Mouse (Mus musculus) intestine, embryonic 14.5 days (tissue): Measurements from ENCODE around the gene Dtl. TPM values are rescaled to one million over a fixed set of nuclear protein-coding genes. Genes with fewer than 3 reads are reported as not detected.

ENCODE experiments used
- ATAC-seq: fragments of 200-750 bp; cut with Nextera tagmentation; replicated peaks from 2 replicates; pipeline ENCODE4 v1.8.0; 2017; ENCODE audit warnings: low read depth, moderate number of reproducible peaks, moderate TSS enrichment, moderate library complexity; ENCODE audit not compliant: low FRiP score, low TSS enrichment
- DNase-seq: peaks from one replicate; pipeline ENCODE4 v3.0.0-alpha.2; 2018; ENCODE audit warnings: low spot score
- H3K27ac ChIP-seq: fragments of 300-500 bp; sonication (generic); 2 replicates; pipeline ENCODE4 v1.5.1; 2014; ENCODE audit warnings: low read depth, mild to moderate bottlenecking, control low read depth
- H3K27me3 ChIP-seq: fragments of 300-500 bp; sonication (generic); replicated peaks from 2 replicates; pipeline ENCODE4 v1.6.1; 2014; ENCODE audit warnings: low read length, control low read depth; ENCODE audit not compliant: control insufficient read depth, insufficient read depth
- H3K36me3 ChIP-seq: fragments of 300-500 bp; sonication (generic); 2 replicates; pipeline ENCODE4 v1.6.1; 2014; ENCODE audit warnings: low read length, control low read depth; ENCODE audit not compliant: control insufficient read depth, insufficient read depth
- H3K4me1 ChIP-seq: fragments of 300-500 bp; sonication (generic); replicated peaks from 2 replicates; pipeline ENCODE4 v1.6.1; 2014; ENCODE audit warnings: low read length, control low read depth, mixed read lengths; ENCODE audit not compliant: control insufficient read depth, insufficient read depth
- H3K4me2 ChIP-seq: fragments of 300-500 bp; sonication (generic); 2 replicates; pipeline ENCODE4 v1.6.1; 2014; ENCODE audit warnings: low read length
- H3K4me3 ChIP-seq: fragments of 300-500 bp; sonication (generic); 2 replicates; pipeline ENCODE4 v1.5.1; 2014; ENCODE audit warnings: low read depth, low read length, control low read depth, mixed read lengths
- H3K9ac ChIP-seq: fragments of 300-500 bp; sonication (generic); 2 replicates; pipeline ENCODE4 v1.6.1; 2014; ENCODE audit warnings: mild to moderate bottlenecking, low read length
- H3K9me3 ChIP-seq: fragments of 300-500 bp; sonication (generic); 2 replicates; pipeline ENCODE4 v1.6.1; 2016; ENCODE audit warnings: low read length, control low read depth; ENCODE audit not compliant: control insufficient read depth
- WGBS: fragments of 180-500 bp; shearing (Covaris S2); extraction: QIAGEN DNeasy Blood & Tissue Kit; methylation state at CpG from one replicate; pipeline ENCODE4 v1.1.7; 2014; 5-methylcytosine and 5-hydroxymethylcytosine counted together
- polyA plus RNA-seq: library from polyadenylated mRNA; unstranded; fragments of >200 nt; fragmentation: Nextera tagmentation; extraction: Ambion mirVana; gene quantifications from 2 replicates; pipeline ENCODE4 v1.2.1, GENCODE M21; 2014

The Dtl gene
- polyA plus RNA-seq, 1 experiment from 2014 or later: 53.0 TPM

DNA sequence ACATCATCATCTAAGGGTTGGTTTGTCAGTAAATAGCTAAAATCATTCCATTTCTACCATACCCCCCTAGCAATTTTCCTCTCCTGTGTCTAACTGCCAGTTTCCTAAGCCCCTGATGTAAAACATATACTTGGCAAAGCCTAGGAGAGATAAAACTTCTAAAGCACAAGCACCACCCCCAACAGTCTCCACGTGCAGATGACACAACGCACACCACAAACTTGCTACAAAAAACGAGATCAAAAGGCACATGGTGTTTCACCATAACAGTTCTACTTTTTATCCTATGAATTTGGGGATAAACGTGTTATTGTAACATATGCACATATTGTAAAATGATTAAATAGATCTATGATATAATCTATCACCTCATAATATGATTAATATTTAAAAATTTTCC, 33.7 kb downstream of the Dtl start:
- Histone ChIP-seq H3K9me3 (no peaks in the 10 kb centered on the region), H3K4me3 (no peak overlapping the region), H3K4me1 (no peaks in the 10 kb centered on the region), H3K27me3 (no peaks in the 10 kb centered on the region), H3K9ac (no peak overlapping the region), H3K4me2 (no peak overlapping the region), H3K36me3 (peaks cover 88% of the 10 kb centered on the region), H3K27ac (no peak overlapping the region)
- DNase-seq: no peak
- no peak for ATAC-seq
- WGBS: 73% methylated on average over 4 of the region's 4 CpGs

DNA sequence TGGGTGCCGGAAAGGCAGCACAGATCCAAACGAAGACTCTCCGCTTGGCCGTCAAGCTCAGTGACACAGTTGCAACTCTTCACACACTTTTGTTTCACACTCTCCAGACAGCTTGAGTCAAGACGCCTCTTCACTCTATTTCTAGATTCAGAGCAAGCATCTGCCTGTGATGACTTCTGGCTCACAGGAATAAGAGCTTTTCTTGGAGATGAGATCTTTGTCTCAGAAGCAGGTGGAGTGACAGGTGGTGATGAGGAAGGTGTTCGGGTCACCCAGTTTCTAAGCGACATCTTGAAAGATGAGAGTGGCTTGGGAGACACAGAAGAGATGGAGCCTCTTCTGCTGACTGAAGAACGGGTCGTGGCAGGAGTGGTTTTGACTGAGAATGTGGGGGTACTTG, 34.3 kb downstream of the Dtl start:
- Histone ChIP-seq H3K4me2 (no peak overlapping the region), H3K36me3 (peaks cover 88% of the 10 kb centered on the region), H3K4me3 (no peak overlapping the region), H3K9me3 (no peaks in the 10 kb centered on the region), H3K27me3 (no peaks in the 10 kb centered on the region), H3K27ac (no peak overlapping the region), H3K9ac (no peak overlapping the region), H3K4me1 (no peaks in the 10 kb centered on the region)
- no peak for ATAC-seq
- DNase-seq: no peak
- 86% methylated on average over 9 of the region's 9 CpGs for WGBS

DNA sequence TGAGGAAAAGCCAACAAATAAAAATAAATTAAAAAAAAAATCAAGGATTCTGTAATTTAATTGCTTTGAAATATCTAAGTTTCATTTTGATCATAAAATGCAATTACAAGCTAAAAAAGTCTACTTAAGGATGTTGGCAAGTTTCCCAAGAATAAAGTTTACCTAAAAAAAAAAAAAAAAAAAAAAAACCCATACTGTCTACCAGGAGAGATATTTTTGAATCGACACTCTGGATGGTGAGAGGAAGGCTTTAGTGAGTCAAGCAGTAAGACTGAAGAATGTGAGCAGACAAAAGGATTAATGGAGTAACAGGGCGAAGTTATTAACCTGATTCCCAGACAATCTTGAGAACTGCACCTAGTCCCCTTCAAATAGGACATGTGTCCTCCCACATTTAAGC, 35.0 kb downstream of the Dtl start:
- WGBS: 67% methylated on average over 2 of the region's 2 CpGs
- no peaks in the 10 kb centered on the region for H3K9me3 ChIP-seq
- H3K36me3 ChIP-seq: peaks cover 85% of the 10 kb centered on the region
- H3K4me2 ChIP-seq: no peak overlapping the region
- no peak overlapping the region for H3K4me3 ChIP-seq
- ATAC-seq (no peak), DNase-seq (no peak)
- no peak overlapping the region for H3K27ac ChIP-seq
- no peak overlapping the region for H3K9ac ChIP-seq
- H3K4me1 ChIP-seq: no peaks in the 10 kb centered on the region
- H3K27me3 ChIP-seq: no peaks in the 10 kb centered on the region

DNA sequence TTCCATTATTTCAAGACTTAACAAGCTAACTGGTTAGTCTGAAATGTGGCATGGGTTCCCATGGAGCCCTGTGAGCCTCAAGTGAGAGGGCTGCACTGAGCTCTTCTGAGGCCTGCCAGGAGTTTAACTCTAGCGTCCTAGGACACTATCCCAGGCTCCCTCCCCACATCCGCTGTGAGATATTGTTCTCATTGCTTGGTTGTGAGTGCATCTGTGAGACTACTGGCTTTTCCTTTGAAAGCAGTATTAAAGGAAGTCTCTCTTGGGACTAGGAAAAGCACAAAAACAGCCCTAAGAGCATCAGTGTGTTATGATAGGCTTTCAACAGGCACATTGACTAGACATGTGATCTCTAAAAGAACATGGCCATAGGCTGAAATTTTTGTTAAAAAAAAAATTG, 40.4 kb downstream of the Dtl start:
- Histone ChIP-seq H3K4me3 (no peak overlapping the region), H3K9me3 (no peaks in the 10 kb centered on the region), H3K27me3 (no peaks in the 10 kb centered on the region), H3K4me1 (no peaks in the 10 kb centered on the region), H3K4me2 (no peak overlapping the region), H3K9ac (no peak overlapping the region), H3K27ac (no peak overlapping the region), H3K36me3 (peaks cover 48% of the 10 kb centered on the region)
- DNase-seq (peak; percentile 31), ATAC-seq (no peak)
- WGBS: 67% methylated on average over 2 of the region's 2 CpGs

DNA sequence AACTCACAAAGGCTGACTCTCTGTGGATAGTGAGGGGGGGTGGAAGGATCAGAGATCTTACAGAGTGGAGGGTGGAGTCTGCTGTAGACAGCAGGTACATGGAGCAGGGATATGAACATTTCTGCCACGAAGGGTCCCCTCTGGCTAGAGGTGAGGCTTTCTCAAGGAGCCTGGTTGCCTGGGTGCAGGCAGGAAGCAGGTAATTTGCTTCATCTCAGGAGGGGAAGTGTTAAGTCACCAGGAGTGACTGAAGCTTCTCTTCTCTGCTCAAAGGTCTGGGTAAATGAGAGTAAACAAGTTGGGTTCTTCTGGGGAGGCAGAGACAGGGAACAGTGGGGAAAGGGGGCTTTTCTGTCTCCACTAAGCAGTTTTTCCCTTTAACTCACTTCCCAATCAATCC, 44.3 kb downstream of the Dtl start:
- Histone ChIP-seq H3K27me3 (no peaks in the 10 kb centered on the region), H3K9me3 (no peaks in the 10 kb centered on the region), H3K4me1 (no peaks in the 10 kb centered on the region; the same call in 1 of the 2 replicates), H3K4me3 (no peak overlapping the region), H3K27ac (no peak overlapping the region), H3K9ac (no peak overlapping the region), H3K36me3 (peaks cover 12% of the 10 kb centered on the region; the same call in 1 of the 2 replicates), H3K4me2 (no peak overlapping the region)
- DNase-seq: no peak
- 67% methylated on average over 1 of the region's 1 CpGs for WGBS
- no peak for ATAC-seq

DNA sequence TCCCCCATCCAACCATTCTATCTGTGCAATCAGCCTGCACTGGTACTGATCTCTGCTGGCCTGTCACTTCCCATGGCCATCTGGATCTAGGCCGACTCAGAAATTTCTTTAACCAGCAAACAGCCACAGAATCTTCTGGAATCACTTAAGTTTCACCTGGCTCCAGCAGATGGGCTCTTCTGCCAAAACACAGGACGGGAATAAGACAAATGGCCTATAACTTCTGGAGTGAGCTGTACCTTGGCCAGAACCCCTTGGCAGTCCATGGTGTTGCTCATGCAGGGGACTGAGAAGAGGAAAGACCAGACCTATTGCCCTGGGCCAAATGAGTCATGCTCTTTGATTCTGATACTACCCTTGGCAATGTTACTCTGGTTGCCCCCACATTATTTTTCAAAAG, 45.9 kb downstream of the Dtl start:
- Histone ChIP-seq H3K27me3 (no peaks in the 10 kb centered on the region), H3K4me2 (no peak overlapping the region), H3K4me1 (no peaks in the 10 kb centered on the region; the same call in 1 of the 2 replicates), H3K27ac (no peak overlapping the region), H3K9ac (no peak overlapping the region), H3K4me3 (no peak overlapping the region), H3K36me3 (0 out of 2 replicates have a peak, but pooled peaks cover 4% of the 10 kb centered on the region), H3K9me3 (no peaks in the 10 kb centered on the region)
- 78% methylated on average over 2 of the region's 2 CpGs for WGBS
- ATAC-seq: no peak
- no peak for DNase-seq

DNA sequence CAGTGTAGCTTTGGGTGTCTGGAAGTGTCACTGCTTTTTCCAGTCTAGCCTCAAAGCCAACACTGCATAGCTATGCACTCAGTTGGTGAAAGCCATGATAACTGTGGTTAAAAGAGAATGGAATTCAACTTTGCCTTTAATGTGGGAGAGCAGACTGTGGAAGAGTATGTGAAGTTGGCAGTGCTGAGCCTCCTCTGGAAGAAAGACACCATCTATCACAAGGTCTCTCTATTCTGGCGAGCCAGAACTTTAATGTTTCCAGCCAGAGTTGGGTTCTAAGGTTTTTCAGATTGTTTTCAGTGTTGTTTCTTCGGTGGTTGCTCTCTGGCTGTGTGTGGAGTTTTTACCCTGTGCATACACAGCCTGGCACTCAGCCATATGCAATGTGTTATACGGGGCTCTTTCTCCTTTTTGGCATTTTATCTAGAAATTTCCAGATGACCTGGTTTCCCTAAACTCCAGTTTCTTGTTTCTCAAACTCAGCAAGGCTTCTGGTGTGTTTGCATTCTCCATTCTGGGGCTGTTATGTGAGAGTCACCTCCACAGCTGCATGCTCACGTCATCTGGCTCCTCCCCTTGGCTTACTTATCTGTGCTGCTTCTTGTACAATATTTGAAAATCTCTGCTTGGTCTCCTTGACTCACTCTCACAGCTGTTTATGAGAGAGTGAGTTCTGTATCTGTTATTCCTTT, 47.3 kb downstream of the Dtl start:
- no peaks in the 10 kb centered on the region; the same call in 1 of the 2 replicates for H3K4me1 ChIP-seq
- 51% methylated on average over 4 of the region's 4 CpGs for WGBS
- H3K36me3 ChIP-seq: no peaks in the 10 kb centered on the region
- H3K27ac ChIP-seq: peak overlapping the region; percentile 52; the same call in 1 of the 2 replicates
- H3K27me3 ChIP-seq: no peaks in the 10 kb centered on the region
- H3K4me2 ChIP-seq: no peak overlapping the region
- ATAC-seq: no peak
- H3K9ac ChIP-seq: no peak overlapping the region
- no peak overlapping the region for H3K4me3 ChIP-seq
- H3K9me3 ChIP-seq: no peaks in the 10 kb centered on the region
- DNase-seq: no peak

DNA sequence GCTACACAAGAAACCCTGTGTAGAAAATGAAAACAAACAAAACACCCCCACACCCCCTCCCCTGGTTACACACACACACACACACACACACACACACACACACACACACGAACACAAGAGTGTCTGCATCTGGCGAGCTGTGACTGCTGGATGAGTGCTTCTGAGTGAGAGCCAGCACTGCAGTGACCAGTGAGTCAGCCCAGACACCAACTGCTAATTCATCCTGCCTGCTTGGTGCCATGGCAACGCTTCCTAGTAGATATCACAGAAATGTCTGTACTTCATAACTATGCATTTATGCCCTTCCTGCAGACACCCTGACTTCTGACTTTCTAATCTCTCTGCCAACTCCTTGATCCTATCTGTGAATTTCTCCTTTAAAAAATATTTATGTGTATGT, 48.3 kb downstream of the Dtl start:
- no peak overlapping the region for H3K4me3 ChIP-seq
- H3K27me3 ChIP-seq: no peaks in the 10 kb centered on the region
- WGBS: 66% methylated on average over 3 of the region's 3 CpGs
- H3K9ac ChIP-seq: no peak overlapping the region
- no peak overlapping the region for H3K4me2 ChIP-seq
- no peak for DNase-seq
- no peaks in the 10 kb centered on the region; the same call in 1 of the 2 replicates for H3K4me1 ChIP-seq
- no peak overlapping the region for H3K27ac ChIP-seq
- H3K36me3 ChIP-seq: no peaks in the 10 kb centered on the region
- H3K9me3 ChIP-seq: no peaks in the 10 kb centered on the region
- no peak for ATAC-seq

DNA sequence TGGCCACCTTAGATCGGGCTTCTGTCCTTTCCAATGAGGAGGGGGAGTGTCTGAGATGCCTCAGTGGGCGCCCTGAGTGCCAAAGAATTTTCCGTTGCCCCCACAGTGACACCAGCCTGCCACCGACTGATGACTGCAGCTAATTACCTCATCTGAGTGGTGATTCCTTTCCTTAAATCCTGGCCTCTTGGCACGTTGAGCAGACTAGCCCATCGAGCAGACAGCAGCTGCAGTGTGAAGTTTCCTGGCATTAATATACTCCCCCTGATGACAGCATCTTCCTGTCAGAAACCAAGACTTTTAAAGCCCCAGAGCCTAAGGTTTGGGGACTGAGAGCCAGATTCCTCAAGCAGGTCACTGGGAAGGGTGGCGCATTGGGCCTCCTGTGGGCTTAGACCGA, 53.9 kb downstream of the Dtl start:
- Histone ChIP-seq H3K9me3 (no peaks in the 10 kb centered on the region), H3K27me3 (no peaks in the 10 kb centered on the region), H3K9ac (no peak overlapping the region), H3K27ac (no peak overlapping the region), H3K4me1 (no peaks in the 10 kb centered on the region), H3K4me2 (no peak overlapping the region), H3K36me3 (no peaks in the 10 kb centered on the region), H3K4me3 (no peak overlapping the region)
- ATAC-seq (no peak), DNase-seq (no peak)
- WGBS: 65% methylated on average over 8 of the region's 8 CpGs
